Mouse (Mus musculus) embryonic facial prominence, embryonic 13.5 days (tissue): ENCODE measurements around the gene Qrsl1. TPM values are rescaled to one million over a fixed set of nuclear protein-coding genes. Genes with fewer than 3 reads are reported as not detected.

Source experiments
- ATAC-seq: fragments of 200-750 bp; cut with Nextera tagmentation; 2 replicates; pipeline ENCODE4 v1.8.0; 2017; ENCODE audit warnings: low read depth; ENCODE audit not compliant: insufficient number of reproducible peaks, insufficient read depth, low FRiP score, low TSS enrichment
- H3K27ac ChIP-seq: fragments of 300-500 bp; sonication (generic); 2 replicates; pipeline ENCODE4 v1.5.1; 2015; ENCODE audit warnings: moderate library complexity, mild to moderate bottlenecking, inconsistent platforms
- H3K27me3 ChIP-seq: fragments of 300-500 bp; sonication (generic); 2 replicates; pipeline ENCODE4 v1.6.1; 2015; ENCODE audit warnings: mild to moderate bottlenecking, inconsistent platforms
- H3K36me3 ChIP-seq: fragments of 300-500 bp; sonication (generic); 2 replicates; pipeline ENCODE4 v1.6.1; 2015; ENCODE audit warnings: mild to moderate bottlenecking, inconsistent platforms
- H3K4me1 ChIP-seq: fragments of 300-500 bp; sonication (generic); 2 replicates; pipeline ENCODE4 v1.6.1; 2015; ENCODE audit warnings: inconsistent platforms
- H3K4me2 ChIP-seq: fragments of 300-500 bp; sonication (generic); 2 replicates; pipeline ENCODE4 v1.6.1; 2015; ENCODE audit warnings: moderate library complexity, mild to moderate bottlenecking, inconsistent platforms
- H3K4me3 ChIP-seq: fragments of 300-500 bp; sonication (generic); 2 replicates; pipeline ENCODE4 v1.5.1; 2015; ENCODE audit warnings: mild to moderate bottlenecking, inconsistent platforms
- H3K9ac ChIP-seq: fragments of 300-500 bp; sonication (generic); 2 replicates; pipeline ENCODE4 v1.6.1; 2015; ENCODE audit warnings: mild to moderate bottlenecking, inconsistent platforms
- H3K9me3 ChIP-seq: fragments of 300-500 bp; sonication (generic); 2 replicates; pipeline ENCODE4 v1.6.1; 2016; ENCODE audit warnings: inconsistent platforms
- WGBS: fragments of 180-500 bp; shearing (Covaris S2); methylation state at CpG from one replicate; pipeline ENCODE4 v1.1.7; 2015; ENCODE audit warnings: mixed read lengths; 5-methylcytosine and 5-hydroxymethylcytosine counted together
- polyA plus RNA-seq: library from polyadenylated mRNA; unstranded; fragments of >200 nt; fragmentation: Nextera tagmentation; extraction: Ambion mirVana; gene quantifications from 2 replicates; pipeline ENCODE4 v1.2.1, GENCODE M21; 2015

The Qrsl1 gene
- polyA plus RNA-seq, 1 experiment from 2014 or later, result 24.2 TPM

DNA sequence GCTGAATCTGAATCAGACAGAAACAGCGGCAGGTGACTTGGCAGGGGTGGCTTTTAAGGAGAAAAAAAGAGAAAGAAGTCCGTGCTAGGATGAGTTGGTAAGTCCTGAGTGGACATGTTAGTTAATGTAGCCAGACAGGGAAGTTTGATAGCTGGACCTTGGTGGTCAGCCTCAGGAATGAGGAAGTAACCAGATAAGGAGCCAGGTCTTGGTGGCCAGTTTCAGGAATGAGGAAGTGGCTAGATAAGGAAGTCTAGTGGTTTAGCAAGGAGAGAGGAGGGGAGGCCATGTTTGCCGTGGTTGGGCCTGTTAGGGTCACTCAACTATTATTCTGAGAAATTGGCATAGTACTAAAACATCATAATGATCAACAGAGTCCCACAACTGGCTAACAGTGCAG lies 45.2 kb downstream of the Qrsl1 start:
- H3K36me3 ChIP-seq, result no peaks in the 10 kb centered on the region
- ATAC-seq, result no peak

DNA sequence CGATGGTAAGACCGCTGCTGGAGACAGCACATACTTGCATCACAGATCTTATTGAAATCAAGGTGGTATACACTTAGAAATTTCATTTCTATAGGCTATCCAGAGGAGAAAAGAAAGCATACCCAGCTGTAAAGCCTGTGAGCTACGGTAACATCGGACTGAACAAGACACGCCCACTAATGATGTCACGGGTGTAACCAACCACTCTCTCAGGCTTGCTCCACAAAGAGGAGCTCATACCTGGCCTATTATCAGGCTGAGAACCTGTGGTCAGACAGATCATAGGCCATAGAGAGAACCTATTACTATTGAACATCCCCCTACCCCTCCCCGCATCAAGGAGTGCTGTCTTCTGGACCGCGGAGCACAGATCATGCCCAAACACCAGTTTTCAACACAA lies 45.6 kb downstream of the Qrsl1 start:
- no peak overlapping the region for H3K9ac ChIP-seq
- H3K36me3 ChIP-seq, result no peaks in the 10 kb centered on the region
- H3K9me3 ChIP-seq, result peaks cover 4% of the 10 kb centered on the region; the same call in 1 of the 2 replicates
- no peak overlapping the region for H3K4me3 ChIP-seq
- 89% methylated on average over 9 of the region's 9 CpGs for WGBS
- no peaks in the 10 kb centered on the region for H3K27me3 ChIP-seq
- H3K27ac ChIP-seq, result no peak overlapping the region
- no peak for ATAC-seq
- H3K4me1 ChIP-seq, result no peaks in the 10 kb centered on the region
- H3K4me2 ChIP-seq, result no peak overlapping the region

More for the DNA sequence above, 45.2 kb downstream of the Qrsl1 start:
- WGBS, result 85% methylated on average over 3 of the region's 3 CpGs
- H3K27me3 ChIP-seq, result no peaks in the 10 kb centered on the region
- H3K4me2 ChIP-seq, result no peak overlapping the region
- no peak overlapping the region for H3K9ac ChIP-seq
- H3K9me3 ChIP-seq, result peaks cover 4% of the 10 kb centered on the region; the same call in 1 of the 2 replicates
- H3K4me1 ChIP-seq, result no peaks in the 10 kb centered on the region
- H3K27ac ChIP-seq, result no peak overlapping the region
- H3K4me3 ChIP-seq, result no peak overlapping the region

DNA sequence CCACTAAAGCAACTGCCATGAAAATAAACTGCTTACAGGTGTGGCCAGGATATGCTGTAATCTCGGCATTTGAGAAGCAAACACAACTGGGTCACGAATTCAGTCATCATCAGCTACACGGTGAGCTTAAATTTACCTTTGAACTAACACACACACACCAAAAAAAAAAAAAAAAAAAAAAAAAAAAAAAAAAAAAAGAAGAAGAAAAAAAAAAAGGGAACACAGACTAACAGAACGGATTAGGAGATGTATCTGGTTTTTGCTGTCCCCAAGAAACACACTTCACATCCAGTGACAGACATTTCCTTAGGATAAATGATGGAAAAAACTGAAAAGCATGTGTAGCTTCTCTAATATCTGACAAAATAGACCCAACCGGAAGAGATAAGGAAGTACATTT lies 49.6 kb downstream of the Qrsl1 start:
- ATAC-seq, result no peak
- H3K4me2 ChIP-seq, result no peak overlapping the region
- no peaks in the 10 kb centered on the region for H3K27me3 ChIP-seq
- H3K4me3 ChIP-seq, result no peak overlapping the region
- H3K27ac ChIP-seq, result no peak overlapping the region
- no peaks in the 10 kb centered on the region for H3K36me3 ChIP-seq
- H3K4me1 ChIP-seq, result no peaks in the 10 kb centered on the region
- no peak overlapping the region for H3K9ac ChIP-seq
- peaks cover 4% of the 10 kb centered on the region; the same call in 1 of the 2 replicates for H3K9me3 ChIP-seq
- 78% methylated on average over 5 of the region's 5 CpGs for WGBS

DNA sequence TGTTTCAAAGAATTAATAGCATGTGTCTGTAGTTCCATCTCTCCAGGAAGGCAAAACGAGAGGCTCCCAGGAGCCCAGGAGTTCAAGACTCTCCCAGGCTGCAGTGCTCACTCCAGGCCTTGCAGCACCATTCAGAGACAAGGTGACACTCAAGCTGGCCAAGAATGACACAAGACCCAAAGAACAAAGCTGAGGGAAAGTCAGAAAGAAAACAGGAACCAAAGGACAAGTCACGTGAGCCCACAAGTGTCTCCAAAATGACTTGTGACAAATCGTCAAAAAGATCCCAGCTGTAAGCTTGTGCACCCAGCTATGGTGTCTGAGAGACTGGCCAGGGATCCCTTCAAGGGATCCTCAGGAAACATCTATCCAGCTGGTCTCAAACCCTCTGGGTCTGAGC lies 52.1 kb downstream of the Qrsl1 start:
- Histone ChIP-seq H3K4me1 (no peaks in the 10 kb centered on the region), H3K36me3 (no peaks in the 10 kb centered on the region), H3K9me3 (peaks cover 4% of the 10 kb centered on the region; the same call in 1 of the 2 replicates), H3K9ac (no peak overlapping the region), H3K4me3 (no peak overlapping the region), H3K27ac (no peak overlapping the region), H3K4me2 (no peak overlapping the region), H3K27me3 (no peaks in the 10 kb centered on the region)
- whole genome bisulfite sequencing, result 73% methylated on average over 3 of the region's 3 CpGs
- ATAC-seq, result no peak

DNA sequence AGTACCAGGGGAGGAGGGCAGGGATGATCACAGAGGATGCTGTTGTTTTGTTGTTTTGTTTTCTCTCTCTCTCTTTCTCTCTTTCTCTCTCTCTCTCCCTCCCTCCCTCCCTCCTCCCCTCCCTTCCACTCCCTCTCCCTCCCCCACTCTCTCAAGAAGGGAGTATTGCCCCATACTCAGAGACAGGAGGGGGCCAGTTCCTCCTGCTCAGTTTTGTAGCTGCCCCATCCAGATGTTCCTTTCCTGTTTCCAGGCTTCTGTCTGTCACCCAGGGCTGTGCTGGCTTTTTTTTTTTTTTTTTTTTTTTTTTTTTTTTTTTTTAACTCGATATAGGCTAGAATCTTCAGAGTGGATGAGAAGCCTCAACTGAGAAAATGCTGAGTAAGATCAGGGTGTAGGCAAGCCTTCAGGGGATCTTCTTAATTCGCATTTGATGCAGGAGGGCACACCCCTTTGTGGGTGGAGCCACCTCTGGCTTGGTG lies 55.4 kb downstream of the Qrsl1 start:
- H3K36me3 ChIP-seq, result no peaks in the 10 kb centered on the region
- no peak for ATAC-seq
- H3K4me2 ChIP-seq, result no peak overlapping the region
- WGBS, result 64% methylated on average over 2 of the region's 2 CpGs
- no peak overlapping the region for H3K27ac ChIP-seq
- no peaks in the 10 kb centered on the region for H3K9me3 ChIP-seq
- H3K4me3 ChIP-seq, result no peak overlapping the region
- H3K27me3 ChIP-seq, result no peaks in the 10 kb centered on the region
- no peaks in the 10 kb centered on the region for H3K4me1 ChIP-seq
- no peak overlapping the region for H3K9ac ChIP-seq

DNA sequence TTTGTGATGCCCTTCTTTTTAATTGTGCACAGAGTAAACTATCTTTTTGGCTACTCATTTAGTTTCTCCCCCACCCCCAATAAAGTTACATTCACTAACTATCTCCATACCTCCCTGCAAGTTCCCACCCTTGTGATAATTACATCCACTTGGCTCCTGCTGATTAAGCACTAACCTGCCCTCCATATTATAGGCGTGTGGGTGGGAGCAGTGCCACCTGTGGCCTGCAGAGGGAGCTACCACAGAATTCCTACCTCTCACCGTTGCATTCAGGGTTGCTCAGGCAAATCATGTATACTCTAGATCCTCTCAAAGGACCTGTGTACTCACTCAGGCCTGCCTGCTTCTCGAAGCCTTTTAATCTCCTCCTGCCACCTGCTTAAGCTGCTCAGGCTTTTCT lies 56.1 kb downstream of the Qrsl1 start:
- no peaks in the 10 kb centered on the region for H3K4me1 ChIP-seq
- WGBS, result 76% methylated on average over 3 of the region's 3 CpGs
- H3K4me3 ChIP-seq, result no peak overlapping the region
- H3K36me3 ChIP-seq, result no peaks in the 10 kb centered on the region
- no peaks in the 10 kb centered on the region for H3K9me3 ChIP-seq
- no peak overlapping the region for H3K9ac ChIP-seq
- ATAC-seq, result no peak
- no peaks in the 10 kb centered on the region for H3K27me3 ChIP-seq
- no peak overlapping the region for H3K4me2 ChIP-seq
- no peak overlapping the region for H3K27ac ChIP-seq

DNA sequence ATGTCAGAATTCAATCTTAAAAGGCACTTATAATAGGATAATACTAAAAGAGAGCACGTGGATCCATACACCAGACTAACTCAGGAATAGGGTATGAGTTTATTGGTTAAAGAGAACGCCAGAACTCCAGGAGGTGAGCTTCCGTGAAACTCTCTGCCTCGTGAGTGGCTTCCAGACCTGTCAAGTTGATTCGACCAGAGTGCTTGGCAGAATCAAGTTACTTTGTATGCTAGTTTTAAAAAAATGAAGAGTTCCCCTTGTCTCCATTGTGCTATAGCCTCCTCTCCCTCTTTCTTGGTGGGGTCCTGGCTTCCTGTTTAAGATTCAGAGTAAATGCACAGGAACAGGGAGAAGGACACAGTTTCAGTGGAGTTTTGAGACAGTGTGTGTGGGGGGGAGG lies 60.1 kb downstream of the Qrsl1 start:
- H3K9ac ChIP-seq, result no peak overlapping the region
- no peaks in the 10 kb centered on the region for H3K9me3 ChIP-seq
- H3K27ac ChIP-seq, result no peak overlapping the region
- H3K4me3 ChIP-seq, result no peak overlapping the region
- H3K36me3 ChIP-seq, result no peaks in the 10 kb centered on the region
- no peaks in the 10 kb centered on the region for H3K27me3 ChIP-seq
- no peak overlapping the region for H3K4me2 ChIP-seq
- WGBS, result 71% methylated on average over 5 of the region's 5 CpGs
- H3K4me1 ChIP-seq, result no peaks in the 10 kb centered on the region
- no peak for ATAC-seq

DNA sequence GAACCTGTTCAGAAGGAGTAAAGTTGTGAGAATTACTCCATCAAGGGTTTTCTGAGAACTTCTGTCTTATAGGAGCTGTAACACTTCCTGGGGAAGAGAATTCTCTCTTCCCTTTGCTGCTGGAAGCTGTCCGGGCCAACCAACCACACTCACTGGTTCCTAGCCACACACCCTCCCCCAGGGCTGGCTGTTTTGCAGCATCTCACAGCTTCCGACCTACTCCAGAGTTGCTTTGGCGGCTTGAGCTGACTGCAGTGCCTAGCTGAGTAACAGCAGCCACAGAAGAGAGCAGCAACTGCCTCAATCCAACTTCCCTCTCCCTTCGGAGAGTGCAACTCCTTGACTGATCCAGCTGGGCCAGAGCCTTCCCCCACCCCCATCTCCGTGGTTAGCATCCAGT lies 68.7 kb downstream of the Qrsl1 start:
- Histone ChIP-seq H3K27ac (no peak overlapping the region), H3K4me3 (no peak overlapping the region), H3K4me1 (peaks cover 8% of the 10 kb centered on the region; the same call in 1 of the 2 replicates), H3K9me3 (no peaks in the 10 kb centered on the region), H3K9ac (no peak overlapping the region), H3K27me3 (no peaks in the 10 kb centered on the region), H3K36me3 (no peaks in the 10 kb centered on the region), H3K4me2 (no peak overlapping the region)
- 28% methylated on average over 5 of the region's 5 CpGs for WGBS
- ATAC-seq, result no peak

DNA sequence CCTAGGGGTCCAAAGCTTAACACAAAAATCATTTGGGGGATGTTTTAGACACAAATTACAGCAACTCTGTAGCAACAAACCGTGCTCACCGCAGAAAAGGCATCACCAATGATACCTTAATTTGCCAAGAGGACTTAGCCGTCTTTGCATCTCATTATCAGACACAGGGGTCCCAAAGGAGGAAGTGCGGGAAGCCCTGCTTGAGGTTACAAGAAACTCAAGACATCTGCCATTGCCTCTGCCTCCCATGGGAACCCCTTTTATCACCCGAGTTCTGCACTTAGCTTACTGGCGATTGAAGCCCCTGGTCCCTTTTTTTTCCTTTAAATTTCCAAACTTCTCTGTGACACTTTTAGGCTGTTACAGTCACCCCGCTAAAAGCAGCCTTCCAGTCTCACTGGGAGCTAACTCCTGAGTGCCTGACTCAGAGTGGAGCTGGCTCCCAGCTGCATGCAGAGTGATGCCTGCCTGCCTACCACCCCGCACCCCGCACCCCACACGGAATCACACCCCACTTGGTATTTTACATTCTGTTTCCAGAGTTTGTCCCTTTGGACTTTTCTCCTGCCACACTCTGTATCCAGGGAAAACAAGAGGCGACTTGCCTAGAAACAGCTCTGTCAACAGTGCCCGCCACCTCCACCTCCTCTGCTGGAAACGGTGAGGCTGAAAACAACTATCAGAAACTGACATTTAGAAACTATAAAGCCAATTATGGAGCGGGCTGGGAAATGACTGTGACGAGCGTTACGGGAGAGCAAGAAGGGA lies 71.1 kb downstream of the Qrsl1 start:
- WGBS, result 32% methylated on average over 17 of the region's 17 CpGs
- 0 out of 2 replicates have a peak, but pooled peaks cover 2% of the 10 kb centered on the region for H3K9me3 ChIP-seq
- H3K27me3 ChIP-seq, result no peaks in the 10 kb centered on the region
- no peak overlapping the region for H3K9ac ChIP-seq
- no peak overlapping the region for H3K27ac ChIP-seq
- H3K4me3 ChIP-seq, result no peak overlapping the region
- peaks cover 8% of the 10 kb centered on the region; the same call in 1 of the 2 replicates for H3K4me1 ChIP-seq
- ATAC-seq, result no peak
- H3K4me2 ChIP-seq, result peak overlapping the region; percentile 12; the same call in 1 of the 2 replicates
- H3K36me3 ChIP-seq, result no peaks in the 10 kb centered on the region

DNA sequence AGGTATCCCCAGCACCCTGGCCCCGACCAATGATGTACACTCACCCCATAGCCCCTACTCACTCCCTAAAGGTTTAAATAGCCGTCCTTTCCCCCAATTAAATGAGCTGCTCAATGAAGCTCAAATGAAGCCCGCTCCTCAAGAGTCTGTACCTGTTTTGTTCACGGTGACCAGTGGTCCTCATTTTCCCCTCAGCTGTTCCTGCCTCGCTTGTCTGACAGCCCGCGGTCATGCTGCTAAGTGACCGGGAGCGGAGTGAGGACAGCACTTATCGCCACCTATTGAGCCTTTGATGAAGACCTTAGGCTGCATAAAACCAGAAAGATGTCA lies 72.9 kb downstream of the Qrsl1 start:
- Histone ChIP-seq H3K4me2 (no peak overlapping the region), H3K27me3 (no peaks in the 10 kb centered on the region), H3K9me3 (0 out of 2 replicates have a peak, but pooled peaks cover 2% of the 10 kb centered on the region), H3K27ac (no peak overlapping the region), H3K36me3 (no peaks in the 10 kb centered on the region), H3K4me1 (peaks cover 8% of the 10 kb centered on the region; the same call in 1 of the 2 replicates), H3K9ac (no peak overlapping the region), H3K4me3 (no peak overlapping the region)
- ATAC-seq, result no peak
- WGBS, result 94% methylated on average over 10 of the region's 10 CpGs

DNA sequence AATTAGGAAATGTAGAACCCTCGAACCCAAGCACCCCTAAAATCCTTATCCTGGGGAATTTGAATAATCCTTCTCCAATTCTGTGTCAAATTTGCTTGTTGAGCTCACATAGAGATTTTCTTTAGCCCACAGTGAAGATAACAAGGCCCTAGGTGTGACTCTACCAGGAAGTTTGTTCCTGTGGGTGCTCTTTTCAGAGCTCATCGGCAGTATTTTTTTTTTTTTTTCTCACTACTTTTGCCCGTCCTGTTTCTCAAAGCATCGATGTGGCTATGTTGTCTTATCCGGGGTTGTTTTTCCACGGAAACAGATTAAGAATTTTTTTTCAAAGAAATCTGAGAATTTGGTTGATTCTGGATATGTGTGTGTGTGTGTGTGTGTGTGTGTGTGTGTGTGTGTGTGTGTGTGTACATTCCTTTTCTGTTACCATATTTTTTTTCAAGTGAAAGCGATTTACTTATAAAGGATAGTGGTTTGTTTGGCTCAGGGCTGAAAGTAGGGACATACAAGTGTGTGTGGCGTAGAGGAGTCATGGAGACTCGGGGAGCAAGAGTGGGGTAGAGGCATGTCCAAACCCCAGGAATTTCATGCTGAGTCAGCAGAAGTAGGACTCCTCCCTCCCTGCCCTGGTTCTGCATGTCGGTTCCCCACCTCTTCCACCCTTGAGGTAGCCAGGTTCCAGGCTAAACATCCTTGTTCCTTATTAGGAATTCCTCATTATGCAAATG lies 73.4 kb downstream of the Qrsl1 start:
- no peaks in the 10 kb centered on the region for H3K36me3 ChIP-seq
- no peak for ATAC-seq

More for the DNA sequence above, 73.4 kb downstream of the Qrsl1 start:
- 90% methylated on average over 10 of the region's 10 CpGs for WGBS
- Histone ChIP-seq H3K4me2 (no peak overlapping the region), H3K4me3 (no peak overlapping the region), H3K27me3 (no peaks in the 10 kb centered on the region), H3K27ac (no peak overlapping the region), H3K4me1 (peaks cover 8% of the 10 kb centered on the region; the same call in 1 of the 2 replicates), H3K9me3 (0 out of 2 replicates have a peak, but pooled peaks cover 2% of the 10 kb centered on the region), H3K9ac (no peak overlapping the region)
